In the genomic region with DNA sequence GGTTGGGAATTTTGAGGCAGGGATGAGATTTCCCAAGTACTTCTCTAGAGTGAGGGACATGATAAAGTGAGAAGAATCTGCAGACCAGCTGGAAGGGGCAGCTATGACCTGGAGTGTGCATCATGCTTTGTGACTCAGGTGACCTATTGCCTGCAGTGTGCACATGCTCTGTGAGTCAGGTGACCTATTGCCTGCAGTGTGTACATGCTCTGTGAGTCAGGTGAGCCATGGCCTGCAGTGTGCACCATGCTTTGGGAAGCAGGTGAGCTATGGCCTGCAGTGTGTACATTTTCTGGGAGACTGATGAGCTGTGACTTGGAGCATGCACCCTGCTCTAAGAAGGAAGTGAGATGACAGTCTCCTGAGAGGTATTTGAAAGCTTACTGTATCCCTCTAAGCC, we compare ENCODE assay signal across 27 mouse cellular contexts. TPM values are rescaled to one million over a fixed set of nuclear protein-coding genes. Genes with fewer than 3 reads are reported as not detected.
A peak's percentile ranks its signal among the peaks of the same experiment; 100 is the strongest.
DNase-seq lines count a peak whose midpoint lies in the region; ATAC-seq and TF ChIP-seq lines count a peak whose summit lies in the region.
"Had no signal": no experiment of that assay in that cellular context is flagged by ENCODE, and none has a peak within 500 bp of the region (broad histone marks: within the 10 kb centered on the region; RNA-seq: fewer than 3 reads in every experiment).

No protein-coding gene starts in this region.

- H3K4me1 ChIP-seq in intestine, embryonic 14.5 days (replicated peaks; ENCODE audit: control insufficient read depth, insufficient read depth, low read length), result peaks cover 6% of the 10 kb centered on the region; the same call in 1 of the 2 replicates
- H3K4me1 ChIP-seq in intestine, embryonic 15.5 days (replicated peaks), result no peaks in the 10 kb centered on the region; the same call in 1 of the 2 replicates
- H3K4me1 ChIP-seq in liver, embryonic 15.5 days (replicated peaks), result no peaks in the 10 kb centered on the region; the same call in 1 of the 2 replicates
- H3K4me1 ChIP-seq in liver, embryonic 11.5 days (replicated peaks; ENCODE audit: control insufficient read depth, insufficient read depth, low read length), result no peaks in the 10 kb centered on the region
- no peaks in the 10 kb centered on the region for H3K4me1 ChIP-seq in megakaryocyte, embryonic 14.5 days
- no peaks in the 10 kb centered on the region for H3K4me1 ChIP-seq in stomach, postnatal 0 days (replicated peaks; ENCODE audit: control insufficient read depth, insufficient read depth)
- H3K4me1 ChIP-seq: hindbrain, embryonic 10.5 days had no signal

- H3K27ac ChIP-seq in intestine, embryonic 14.5 days (ENCODE audit: low read depth), result no peak overlapping the region
- H3K27ac ChIP-seq in intestine, embryonic 15.5 days, result no peak overlapping the region
- H3K27ac ChIP-seq in liver, embryonic 15.5 days (replicated peaks), result no peak overlapping the region
- no peak overlapping the region for H3K27ac ChIP-seq in liver, embryonic 11.5 days (ENCODE audit: low read depth, low read length)
- H3K27ac ChIP-seq in stomach, postnatal 0 days (replicated peaks), result no peak overlapping the region
- H3K27ac ChIP-seq: forebrain, embryonic 10.5 days; forebrain, embryonic 13.5 days; gastrocnemius, adult 2 months; heart, embryonic 15.5 days; hindbrain, embryonic 10.5 days; hindbrain, embryonic 14.5 days had no signal

- no peak for TF ChIP-seq CTCF in stomach, postnatal 0 days (IDR thresholded peaks at IDR 0.05; ENCODE audit: low read depth)

- no peaks in the 10 kb centered on the region for H3K27me3 ChIP-seq in intestine, embryonic 14.5 days (replicated peaks; ENCODE audit: control insufficient read depth, insufficient read depth, low read length)
- no peaks in the 10 kb centered on the region for H3K27me3 ChIP-seq in intestine, embryonic 15.5 days (replicated peaks)
- H3K27me3 ChIP-seq in liver, embryonic 15.5 days, result no peaks in the 10 kb centered on the region
- no peaks in the 10 kb centered on the region for H3K27me3 ChIP-seq in liver, embryonic 11.5 days (replicated peaks; ENCODE audit: control insufficient read depth, insufficient read depth, low read length)
- no peaks in the 10 kb centered on the region for H3K27me3 ChIP-seq in megakaryocyte, embryonic 14.5 days (replicated peaks)
- no peaks in the 10 kb centered on the region for H3K27me3 ChIP-seq in stomach, postnatal 0 days (ENCODE audit: control insufficient read depth, insufficient read depth, low read length)
- H3K27me3 ChIP-seq: heart, embryonic 12.5 days; heart, embryonic 15.5 days had no signal

- no peak for TF ChIP-seq EP300 in stomach, postnatal 0 days (optimal IDR thresholded peaks at IDR 0.05)

- ATAC-seq in intestine, embryonic 14.5 days (replicated peaks; ENCODE audit: low FRiP score, low TSS enrichment, low read depth), result no peak
- no peak for ATAC-seq in intestine, embryonic 15.5 days
- peak; percentile 25; the same call in 1 of the 2 replicates for ATAC-seq in liver, embryonic 15.5 days (ENCODE audit: insufficient read depth)
- no peak for ATAC-seq in liver, embryonic 11.5 days (replicated peaks; ENCODE audit: low FRiP score)
- no peak for ATAC-seq in megakaryocyte, adult 5-6 weeks (ENCODE audit: poor library complexity, severe bottlenecking)
- ATAC-seq in stomach, postnatal 0 days (ENCODE audit: low FRiP score, low TSS enrichment), result peak; percentile 89
- ATAC-seq: activated CD4-positive, CD25-positive, alpha-beta regulatory T cell, adult 4 months; forebrain, embryonic 13.5 days; forebrain, embryonic 16.5 days had no signal

- no peak overlapping the region for H3K4me2 ChIP-seq in intestine, embryonic 14.5 days (ENCODE audit: low read length)
- H3K4me2 ChIP-seq in intestine, embryonic 15.5 days (replicated peaks), result no peak overlapping the region
- H3K4me2 ChIP-seq in liver, embryonic 15.5 days, result no peak overlapping the region
- no peak overlapping the region for H3K4me2 ChIP-seq in liver, embryonic 11.5 days
- no peak overlapping the region for H3K4me2 ChIP-seq in stomach, postnatal 0 days (replicated peaks; ENCODE audit: low read depth)
- H3K4me2 ChIP-seq: forebrain, embryonic 13.5 days; heart, embryonic 12.5 days; heart, embryonic 15.5 days; hindbrain, embryonic 14.5 days had no signal

- peak; percentile 31 for DNase-seq in intestine, embryonic 14.5 days (ENCODE audit: low spot score)
- no peak for DNase-seq in liver, embryonic 11.5 days (ENCODE audit: low spot score)
- DNase-seq in stomach, postnatal 0 days (ENCODE audit: low spot score), result peak; percentile 24
- DNase-seq in frontal cortex, postnatal 14 days (ENCODE audit: low spot score in 2 of 2), result no peak
- DNase-seq: adrenal gland, postnatal 10 days; adrenal gland, postnatal 36 days; cerebellum, adult 18-20 months; cerebellum, adult 9-10 months; cerebellum, postnatal 14 days; gastrocnemius, adult 2 months; gastrocnemius, postnatal 14 days; heart, adult 11 months; heart, postnatal 10 days; heart, postnatal 36 days had no signal

- no peaks in the 10 kb centered on the region for H3K9me3 ChIP-seq in intestine, embryonic 14.5 days (ENCODE audit: control insufficient read depth, low read length)
- H3K9me3 ChIP-seq in intestine, embryonic 15.5 days, result no peaks in the 10 kb centered on the region
- H3K9me3 ChIP-seq in liver, embryonic 15.5 days (replicated peaks), result no peaks in the 10 kb centered on the region
- no peaks in the 10 kb centered on the region for H3K9me3 ChIP-seq in liver, embryonic 11.5 days (ENCODE audit: control insufficient read depth, low read length)
- peaks cover 37% of the 10 kb centered on the region for H3K9me3 ChIP-seq in megakaryocyte, embryonic 14.5 days
- H3K9me3 ChIP-seq in stomach, postnatal 0 days (ENCODE audit: control insufficient read depth, low read length), result no peaks in the 10 kb centered on the region
- H3K9me3 ChIP-seq: forebrain, embryonic 10.5 days; forebrain, embryonic 13.5 days; heart, embryonic 12.5 days; heart, embryonic 15.5 days; hindbrain, embryonic 10.5 days had no signal

- no peaks in the 10 kb centered on the region for H3K36me3 ChIP-seq in intestine, embryonic 14.5 days (ENCODE audit: control insufficient read depth, insufficient read depth, low read length)
- H3K36me3 ChIP-seq in intestine, embryonic 15.5 days, result no peaks in the 10 kb centered on the region
- H3K36me3 ChIP-seq in liver, embryonic 15.5 days (replicated peaks), result no peaks in the 10 kb centered on the region
- H3K36me3 ChIP-seq in liver, embryonic 11.5 days (ENCODE audit: control insufficient read depth, insufficient read depth, low read length), result no peaks in the 10 kb centered on the region
- no peaks in the 10 kb centered on the region for H3K36me3 ChIP-seq in megakaryocyte, embryonic 14.5 days (replicated peaks; ENCODE audit: low read length)
- no peaks in the 10 kb centered on the region for H3K36me3 ChIP-seq in stomach, postnatal 0 days (ENCODE audit: control insufficient read depth, insufficient read depth, low read length)
- H3K36me3 ChIP-seq: forebrain, embryonic 10.5 days; heart, embryonic 12.5 days; heart, embryonic 15.5 days; hindbrain, embryonic 10.5 days had no signal

- H3K9ac ChIP-seq in intestine, embryonic 14.5 days (ENCODE audit: low read length), result no peak overlapping the region
- no peak overlapping the region for H3K9ac ChIP-seq in intestine, embryonic 15.5 days
- H3K9ac ChIP-seq in liver, embryonic 15.5 days, result no peak overlapping the region
- H3K9ac ChIP-seq in liver, embryonic 11.5 days (ENCODE audit: low read depth, low read length), result no peak overlapping the region
- no peak overlapping the region for H3K9ac ChIP-seq in stomach, postnatal 0 days (ENCODE audit: low read length)
- H3K9ac ChIP-seq: forebrain, embryonic 13.5 days; heart, embryonic 12.5 days; heart, embryonic 15.5 days; hindbrain, embryonic 14.5 days had no signal

- no peak overlapping the region for H3K4me3 ChIP-seq in intestine, embryonic 14.5 days (ENCODE audit: low read depth, low read length)
- H3K4me3 ChIP-seq in intestine, embryonic 15.5 days (replicated peaks), result no peak overlapping the region
- H3K4me3 ChIP-seq in liver, embryonic 15.5 days (replicated peaks), result no peak overlapping the region
- H3K4me3 ChIP-seq in liver, embryonic 11.5 days (ENCODE audit: low read depth, low read length), result no peak overlapping the region
- H3K4me3 ChIP-seq in megakaryocyte, embryonic 14.5 days (replicated peaks), result peak overlapping the region; percentile 77
- no peak overlapping the region for H3K4me3 ChIP-seq in stomach, postnatal 0 days (ENCODE audit: low read depth, low read length)
- H3K4me3 ChIP-seq: forebrain, embryonic 10.5 days; forebrain, embryonic 13.5 days; gastrocnemius, adult 2 months; heart, embryonic 12.5 days; heart, embryonic 15.5 days; hindbrain, embryonic 10.5 days had no signal

RNA-seq across cellular contexts. Expression of gene Adamts16, which starts 33.1 kb away (rescaled TPM):
- polyA plus RNA-seq in intestine, embryonic 14.5 days (2014; fragmentation: Nextera tagmentation; extraction: Ambion mirVana), result 1.1 and 1.5 TPM in 2 replicates
- polyA plus RNA-seq in intestine, embryonic 15.5 days (2015; fragmentation: Nextera tagmentation; extraction: Ambion mirVana), result 1.7 and 1.9 TPM in 2 replicates
- polyA plus RNA-seq in liver, embryonic 15.5 days (2015; fragmentation: Nextera tagmentation; extraction: Ambion mirVana), result 0.15 and 0.25 TPM in 2 replicates
- polyA plus RNA-seq in liver, embryonic 11.5 days (2014; fragmentation: Nextera tagmentation; extraction: Ambion mirVana), result 0.14 and 0.19 TPM in 2 replicates
- not detected in 2 replicates for polyA plus RNA-seq in megakaryocyte, embryonic 14.5 days (2012; ENCODE audit: insufficient read depth, low replicate concordance)
- total RNA-seq in megakaryocyte, adult 5-6 weeks (2015), result not detected in 2 replicates
- total RNA-seq in megakaryocyte, adult 5-6 weeks (2017), result not detected in 2 replicates
- 0.69 and 0.75 TPM in 2 replicates for polyA plus RNA-seq in stomach, postnatal 0 days (2015; fragmentation: Nextera tagmentation; extraction: Ambion mirVana)
- total RNA-seq: heart, adult 8-10 months; heart, postnatal 36 days had no signal

Comparison
In these comparisons a context has a peak if more than half of its experiments do, and no peak if none do; other contexts are left out.
1. ATAC-seq: peak in liver, embryonic 15.5 days (single experiment) and stomach, postnatal 0 days (single experiment); none in intestine, embryonic 14.5 days (single experiment), intestine, embryonic 15.5 days (single experiment), liver, embryonic 11.5 days (single experiment) and megakaryocyte, adult 5-6 weeks (single experiment).
2. DNase-seq: peak in intestine, embryonic 14.5 days (single experiment) and stomach, postnatal 0 days (single experiment); none in liver, embryonic 11.5 days (single experiment) and frontal cortex, postnatal 14 days (0 of 2).